Mouse (Mus musculus): ENCODE measurements around the gene Gm20388. TPM values are rescaled to one million over a fixed set of nuclear protein-coding genes. Genes with fewer than 3 reads are reported as not detected.
"Not testable (repeated sequence)": the region's sequence is repeated elsewhere in the genome, so short reads cannot be mapped to it uniquely, and the experiment has no call there.

Gm20388 gene
- polyA plus RNA-seq, 1 experiment from 2014 or later = not detected

DNA sequence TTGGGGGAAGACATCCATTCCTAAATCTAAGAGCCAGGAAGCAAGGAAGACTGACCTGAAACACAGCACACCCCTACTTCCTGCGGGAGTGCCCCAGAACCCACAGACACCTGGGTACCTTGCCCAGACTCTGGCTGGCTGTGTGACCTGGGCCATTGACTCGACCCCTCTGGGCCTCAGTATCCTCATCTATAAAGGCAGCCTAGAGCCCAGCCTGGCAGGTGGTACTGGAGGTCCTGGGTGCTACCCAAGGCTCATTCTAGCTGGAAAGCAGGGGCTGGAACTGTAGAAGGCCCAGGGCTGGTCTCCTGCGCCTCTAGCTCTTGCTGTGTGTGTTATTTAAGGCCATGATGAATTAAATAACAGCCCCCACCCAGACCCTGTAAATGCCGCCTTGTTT is 1743.5 kb downstream of the Gm20388 start:
- Histone ChIP-seq H3K4me2 (ENCODE audit: low read length) (peak overlapping the region; percentile 97), H3K4me1 (ENCODE audit: control insufficient read depth in 2 of 2, insufficient read depth in 2 of 2, low read length in 2 of 2) (peaks cover 27 to 31% of the 10 kb centered on the region in 2 experiments), H3K4me3 (ENCODE audit: control insufficient read depth in 1 of 2, insufficient read depth in 1 of 2, low read depth in 1 of 2, low read length in 2 of 2) (peak overlapping the region in 1 of 2 experiments; percentile 80; a peak in 1 of 4 replicates), H3K36me3 (ENCODE audit: control insufficient read depth, insufficient read depth, low read length) (peaks cover 15% of the 10 kb centered on the region; the same call in 1 of the 2 replicates), H3K9me3 (ENCODE audit: control insufficient read depth, low read length) (no peaks in the 10 kb centered on the region), H3K27me3 (ENCODE audit: control insufficient read depth, insufficient read depth, low read length) (no peaks in the 10 kb centered on the region), H3K9ac (ENCODE audit: low read length) (peak overlapping the region; percentile 89), H3K27ac (replicated peaks in 1 of 2; ENCODE audit: control insufficient read depth in 1 of 2, insufficient read depth in 1 of 2, low read depth in 2 of 2, low read length in 2 of 2) (no peak overlapping the region)
- ATAC-seq (ENCODE audit: insufficient number of reproducible peaks, insufficient read depth, low FRiP score, low read depth) = no peak
- WGBS = 77% methylated on average over 4 of the region's 4 CpGs

DNA sequence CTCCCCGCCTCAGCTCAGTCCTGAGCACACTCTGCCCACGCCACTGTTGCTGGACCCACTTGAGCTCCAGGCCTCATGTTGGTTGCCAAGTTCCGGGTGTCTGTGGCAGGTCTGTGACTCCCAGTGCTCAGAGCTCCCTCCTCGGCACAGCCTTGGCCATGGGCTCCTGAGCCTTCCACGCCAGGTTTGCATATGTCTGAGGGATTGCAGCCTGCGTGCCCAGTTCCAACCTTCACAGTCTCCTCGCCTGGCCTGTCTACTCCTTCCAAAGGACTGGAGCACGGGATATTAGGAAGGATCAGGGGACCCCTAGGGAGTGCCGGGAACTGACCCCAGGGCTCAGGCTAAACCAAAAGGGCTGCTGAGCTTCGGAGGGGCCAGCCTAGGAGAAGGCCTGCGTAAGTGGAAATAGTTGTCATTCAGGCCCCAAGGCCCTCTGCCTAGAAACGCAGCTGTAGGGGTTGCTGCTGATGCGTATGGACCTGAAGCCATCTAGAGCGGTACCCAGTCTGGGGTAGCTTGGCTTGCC is 1744.4 kb downstream of the Gm20388 start:
- Histone ChIP-seq H3K27me3 (ENCODE audit: control insufficient read depth, insufficient read depth, low read length) (no peaks in the 10 kb centered on the region), H3K27ac (replicated peaks in 1 of 2; ENCODE audit: control insufficient read depth in 1 of 2, insufficient read depth in 1 of 2, low read depth in 2 of 2, low read length in 2 of 2) (no peak overlapping the region), H3K9me3 (ENCODE audit: control insufficient read depth, low read length) (no peaks in the 10 kb centered on the region), H3K36me3 (ENCODE audit: control insufficient read depth, insufficient read depth, low read length) (peaks cover 12% of the 10 kb centered on the region; the same call in 1 of the 2 replicates), H3K4me3 (ENCODE audit: control insufficient read depth in 1 of 2, insufficient read depth in 1 of 2, low read depth in 1 of 2, low read length in 2 of 2) (no peak overlapping the region), H3K9ac (ENCODE audit: low read length) (no peak overlapping the region), H3K4me1 (ENCODE audit: control insufficient read depth in 2 of 2, insufficient read depth in 2 of 2, low read length in 2 of 2) (peaks cover 22 to 25% of the 10 kb centered on the region in 2 experiments), H3K4me2 (ENCODE audit: low read length) (no peak overlapping the region)
- no peak for ATAC-seq (ENCODE audit: insufficient number of reproducible peaks, insufficient read depth, low FRiP score, low read depth)
- 81% methylated on average over 14 of the region's 14 CpGs for WGBS

DNA sequence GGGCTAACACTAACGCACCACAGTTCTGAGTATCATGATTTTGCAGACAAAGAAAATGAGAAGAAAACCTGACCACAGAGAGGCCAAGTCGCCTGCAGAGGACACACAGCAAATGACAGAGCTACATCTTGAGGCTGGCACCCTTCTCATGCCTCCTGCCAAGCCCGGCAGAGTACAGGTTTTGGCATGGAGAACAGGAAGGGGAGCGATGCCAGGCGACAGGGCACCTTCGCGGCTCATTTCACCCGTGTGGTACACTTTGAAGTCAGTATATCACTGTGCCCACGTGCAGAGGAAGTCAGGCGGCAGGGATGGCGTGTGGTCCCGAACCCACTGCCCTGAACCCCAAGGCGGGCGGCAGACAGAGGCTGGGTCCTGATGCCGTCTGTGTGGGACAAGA is 1750.0 kb downstream of the Gm20388 start:
- H3K27ac ChIP-seq (replicated peaks in 1 of 2; ENCODE audit: control insufficient read depth in 1 of 2, insufficient read depth in 1 of 2, low read depth in 2 of 2, low read length in 2 of 2) = no peak overlapping the region
- no peak overlapping the region for H3K4me2 ChIP-seq (ENCODE audit: low read length)
- peaks cover 11 to 17% of the 10 kb centered on the region in 2 experiments for H3K4me1 ChIP-seq (ENCODE audit: control insufficient read depth in 2 of 2, insufficient read depth in 2 of 2, low read length in 2 of 2)
- H3K27me3 ChIP-seq (ENCODE audit: control insufficient read depth, insufficient read depth, low read length) = no peaks in the 10 kb centered on the region
- no peaks in the 10 kb centered on the region for H3K36me3 ChIP-seq (ENCODE audit: control insufficient read depth, insufficient read depth, low read length)
- H3K9me3 ChIP-seq (ENCODE audit: control insufficient read depth, low read length) = no peaks in the 10 kb centered on the region
- WGBS = 71% methylated on average over 15 of the region's 15 CpGs
- ATAC-seq (ENCODE audit: insufficient number of reproducible peaks, insufficient read depth, low FRiP score, low read depth) = no peak
- no peak overlapping the region for H3K4me3 ChIP-seq (ENCODE audit: control insufficient read depth in 1 of 2, insufficient read depth in 1 of 2, low read depth in 1 of 2, low read length in 2 of 2)
- no peak overlapping the region for H3K9ac ChIP-seq (ENCODE audit: low read length)

DNA sequence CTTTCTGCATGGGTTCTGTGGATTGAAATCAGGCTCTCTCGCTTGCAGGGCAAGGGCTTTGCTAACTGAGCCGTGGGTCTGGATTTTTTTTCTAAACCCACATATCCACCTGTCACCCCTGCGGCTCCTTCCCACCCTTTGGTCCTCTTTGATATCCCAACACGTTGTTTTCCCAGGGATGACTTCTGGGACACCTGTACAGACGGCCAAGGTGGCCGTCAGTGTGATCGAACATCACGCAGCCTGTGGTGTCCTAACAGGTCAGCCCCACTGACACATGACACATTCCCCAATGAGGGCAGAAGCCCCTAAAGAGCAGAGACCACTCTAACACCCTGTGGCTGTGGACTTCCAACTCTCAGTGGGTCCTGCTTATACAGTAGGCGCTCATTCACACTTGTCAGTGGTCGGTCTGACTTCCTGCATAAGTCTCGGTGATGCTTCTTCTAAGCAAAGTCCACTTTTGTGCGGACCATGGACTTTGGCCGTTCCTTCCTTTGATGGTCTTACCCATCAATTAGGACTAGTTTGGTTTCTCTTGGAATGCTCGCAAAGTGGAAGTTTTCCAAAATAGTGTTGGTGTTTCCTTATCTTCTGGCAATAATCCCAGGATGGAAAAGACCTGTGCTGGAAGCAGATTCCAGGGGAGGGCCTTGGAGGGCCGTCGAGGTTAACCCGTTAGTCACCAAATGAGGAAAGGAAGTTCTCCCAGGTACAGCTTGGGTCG is 1751.2 kb downstream of the Gm20388 start:
- H3K27ac ChIP-seq (replicated peaks in 1 of 2; ENCODE audit: control insufficient read depth in 1 of 2, insufficient read depth in 1 of 2, low read depth in 2 of 2, low read length in 2 of 2) = no peak overlapping the region
- no peak overlapping the region for H3K4me3 ChIP-seq (ENCODE audit: control insufficient read depth in 1 of 2, insufficient read depth in 1 of 2, low read depth in 1 of 2, low read length in 2 of 2)
- H3K4me2 ChIP-seq (ENCODE audit: low read length) = no peak overlapping the region
- no peak for ATAC-seq (ENCODE audit: insufficient number of reproducible peaks, insufficient read depth, low FRiP score, low read depth)
- H3K9me3 ChIP-seq (ENCODE audit: control insufficient read depth, low read length) = no peaks in the 10 kb centered on the region
- peaks cover 14 to 19% of the 10 kb centered on the region in 2 experiments for H3K4me1 ChIP-seq (ENCODE audit: control insufficient read depth in 2 of 2, insufficient read depth in 2 of 2, low read length in 2 of 2)
- no peak overlapping the region for H3K9ac ChIP-seq (ENCODE audit: low read length)
- 56% methylated on average over 18 of the region's 18 CpGs for WGBS
- no peaks in the 10 kb centered on the region for H3K27me3 ChIP-seq (ENCODE audit: control insufficient read depth, insufficient read depth, low read length)
- no peaks in the 10 kb centered on the region for H3K36me3 ChIP-seq (ENCODE audit: control insufficient read depth, insufficient read depth, low read length)

DNA sequence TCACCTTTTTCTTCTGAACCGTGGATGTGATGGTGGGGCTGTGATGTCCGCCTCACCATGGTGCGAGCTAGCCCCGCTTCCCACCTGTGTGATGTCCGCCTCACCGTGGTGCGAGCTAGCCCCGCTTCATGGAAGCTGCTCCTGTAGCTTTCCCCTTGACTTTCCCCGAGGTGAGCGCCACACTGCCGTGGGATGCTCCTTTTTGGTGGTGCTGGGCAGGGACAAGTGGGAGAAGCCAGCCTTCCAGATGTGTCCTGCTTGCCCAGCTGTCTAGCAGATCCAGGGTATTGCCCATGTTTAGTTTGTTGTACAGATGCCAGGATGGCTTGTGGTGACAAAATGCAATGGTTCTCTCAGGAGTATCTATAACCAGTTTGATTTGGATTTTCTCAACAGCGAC is 1752.5 kb downstream of the Gm20388 start:
- 94% methylated on average over 12 of the region's 12 CpGs for WGBS

DNA sequence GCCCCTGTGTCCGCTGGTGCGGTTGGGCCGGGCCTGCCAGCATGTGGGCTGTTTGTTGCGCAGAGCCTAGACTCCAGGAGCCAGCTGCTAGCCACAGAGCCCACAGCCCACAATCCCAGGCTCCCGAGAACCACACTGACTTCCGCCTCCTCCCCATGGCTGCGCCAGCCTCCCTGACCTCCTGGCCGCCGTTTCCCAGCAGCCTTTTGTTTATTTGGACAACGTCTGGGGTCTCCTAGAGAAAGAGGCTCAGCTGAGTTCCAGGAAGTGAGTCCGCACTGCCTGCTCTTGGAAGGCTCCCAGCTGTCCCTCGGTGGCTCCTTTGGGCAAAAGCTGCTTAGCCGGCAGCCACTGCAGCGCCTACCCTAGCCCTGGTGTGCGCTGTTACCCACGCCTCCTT is 1754.7 kb downstream of the Gm20388 start:
- WGBS = 6% methylated on average over 16 of the region's 16 CpGs
- Histone ChIP-seq H3K9me3 (ENCODE audit: control insufficient read depth, low read length) (no peaks in the 10 kb centered on the region), H3K9ac (ENCODE audit: low read length) (peak overlapping the region; percentile 44), H3K27me3 (ENCODE audit: control insufficient read depth, insufficient read depth, low read length) (no peaks in the 10 kb centered on the region), H3K4me2 (ENCODE audit: low read length) (peak overlapping the region; percentile 64), H3K4me1 (ENCODE audit: control insufficient read depth in 2 of 2, insufficient read depth in 2 of 2, low read length in 2 of 2) (peaks cover 25 to 33% of the 10 kb centered on the region in 2 experiments), H3K4me3 (ENCODE audit: control insufficient read depth in 1 of 2, insufficient read depth in 1 of 2, low read depth in 1 of 2, low read length in 2 of 2) (peak overlapping the region; percentile 19 to 22; a peak in 2 of 4 replicates), H3K36me3 (ENCODE audit: control insufficient read depth, insufficient read depth, low read length) (no peaks in the 10 kb centered on the region), H3K27ac (replicated peaks in 1 of 2; ENCODE audit: control insufficient read depth in 1 of 2, insufficient read depth in 1 of 2, low read depth in 2 of 2, low read length in 2 of 2) (peak overlapping the region; percentile 70 to 75)
- peak; percentile 60 for ATAC-seq (ENCODE audit: insufficient number of reproducible peaks, insufficient read depth, low FRiP score, low read depth)

More for the DNA sequence above, 1752.5 kb downstream of the Gm20388 start:
- ATAC-seq (ENCODE audit: insufficient number of reproducible peaks, insufficient read depth, low FRiP score, low read depth) = no peak
- Histone ChIP-seq H3K9me3 (ENCODE audit: control insufficient read depth, low read length) (no peaks in the 10 kb centered on the region), H3K27me3 (ENCODE audit: control insufficient read depth, insufficient read depth, low read length) (no peaks in the 10 kb centered on the region), H3K4me3 (ENCODE audit: control insufficient read depth in 1 of 2, insufficient read depth in 1 of 2, low read depth in 1 of 2, low read length in 2 of 2) (no peak overlapping the region), H3K9ac (ENCODE audit: low read length) (no peak overlapping the region), H3K4me2 (ENCODE audit: low read length) (no peak overlapping the region), H3K4me1 (ENCODE audit: control insufficient read depth in 2 of 2, insufficient read depth in 2 of 2, low read length in 2 of 2) (peaks cover 15 to 20% of the 10 kb centered on the region in 2 experiments), H3K36me3 (ENCODE audit: control insufficient read depth, insufficient read depth, low read length) (no peaks in the 10 kb centered on the region), H3K27ac (replicated peaks in 1 of 2; ENCODE audit: control insufficient read depth in 1 of 2, insufficient read depth in 1 of 2, low read depth in 2 of 2, low read length in 2 of 2) (no peak overlapping the region)

DNA sequence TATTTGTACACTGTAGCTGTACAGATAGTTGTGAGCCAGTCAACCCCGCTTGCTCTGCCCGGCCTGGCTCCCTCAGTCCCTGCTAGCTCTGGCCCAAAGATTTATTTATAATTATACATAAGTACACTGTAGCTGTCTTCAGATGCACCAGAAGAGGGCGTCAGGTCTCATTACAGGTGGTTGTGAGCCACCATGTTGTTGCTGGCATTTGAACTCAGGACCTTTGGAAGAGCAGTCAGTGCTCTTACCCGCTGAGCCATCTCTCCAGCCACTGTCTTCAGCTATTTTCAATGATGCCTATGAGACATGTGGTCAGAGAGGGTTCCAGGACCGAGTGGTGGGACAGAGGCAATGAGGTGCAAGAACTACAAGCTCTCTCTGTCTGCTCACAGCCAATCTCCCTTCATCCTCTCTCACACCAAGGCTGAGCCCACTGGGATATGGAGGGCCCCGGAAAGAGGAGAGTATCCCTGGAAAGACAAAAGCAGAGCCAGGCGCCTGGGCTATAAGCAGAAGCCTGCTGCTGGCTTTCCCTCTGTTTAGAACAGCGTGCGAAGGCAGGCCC is 1757.4 kb downstream of the Gm20388 start:
- 63% methylated on average over 9 of the region's 9 CpGs for WGBS
- Histone ChIP-seq H3K27ac (replicated peaks in 1 of 2; ENCODE audit: control insufficient read depth in 1 of 2, insufficient read depth in 1 of 2, low read depth in 2 of 2, low read length in 2 of 2) (peak overlapping the region in 1 of 2 experiments; percentile 45; a peak in 2 of 4 replicates), H3K4me1 (ENCODE audit: control insufficient read depth in 2 of 2, insufficient read depth in 2 of 2, low read length in 2 of 2) (peaks cover 19 to 24% of the 10 kb centered on the region in 2 experiments), H3K9ac (ENCODE audit: low read length) (0 out of 2 replicates have a peak overlapping the region, but pooled peaks have one; percentile 11), H3K4me2 (ENCODE audit: low read length) (0 out of 2 replicates have a peak overlapping the region, but pooled peaks have one; percentile 8)
- H3K36me3 ChIP-seq (ENCODE audit: control insufficient read depth, insufficient read depth, low read length); H3K27me3 ChIP-seq (ENCODE audit: control insufficient read depth, insufficient read depth, low read length); ATAC-seq (ENCODE audit: insufficient number of reproducible peaks, insufficient read depth, low FRiP score, low read depth); H3K4me3 ChIP-seq (ENCODE audit: control insufficient read depth in 1 of 2, insufficient read depth in 1 of 2, low read depth in 1 of 2, low read length in 2 of 2); H3K9me3 ChIP-seq (ENCODE audit: control insufficient read depth, low read length): not testable (repeated sequence)

Data from heart, embryonic 14.5 days (tissue).